Mouse (Mus musculus): ENCODE measurements around the gene 3110082I17Rik. TPM values are rescaled to one million over a fixed set of nuclear protein-coding genes. Genes with fewer than 3 reads are reported as not detected.
"Not testable (repeated sequence)": the region's sequence is repeated elsewhere in the genome, so short reads cannot be mapped to it uniquely, and the experiment has no call there.

The 3110082I17Rik gene
- total RNA-seq, 2 experiments from 2014 or later, result 16.3 to 17.9 TPM

- H3K27ac ChIP-seq, result no peak overlapping the region
- TF ChIP-seq CTCF (IDR thresholded peaks at IDR 0.05), result no peak
- no peak for DNase-seq (ENCODE audit: extremely low spot score in 1 of 2, low spot score in 2 of 2)
- no peak overlapping the region for H3K4me3 ChIP-seq
- intact Hi-C loops (cut with DNase I), result no loop called here
Measured at GRCm38 (mm10) chr5:139338403-139338802, 121.9 kb downstream of the 3110082I17Rik start.

- intact Hi-C loops (cut with DNase I), result no loop called here
- H3K4me3 ChIP-seq, result no peak overlapping the region
- no peak overlapping the region for H3K27ac ChIP-seq
- TF ChIP-seq CTCF (IDR thresholded peaks at IDR 0.05), result no peak
- no peak for DNase-seq (ENCODE audit: extremely low spot score in 1 of 2, low spot score in 2 of 2)
Measured at GRCm38 (mm10) chr5:139337826-139338370, 122.4 kb downstream of the 3110082I17Rik start.

- no peak for TF ChIP-seq CTCF (IDR thresholded peaks at IDR 0.05)
- intact Hi-C loops (cut with DNase I), result no loop called here
- DNase-seq (ENCODE audit: extremely low spot score in 1 of 2, low spot score in 2 of 2), result no peak
- no peak overlapping the region for H3K27ac ChIP-seq
- no peak overlapping the region for H3K4me3 ChIP-seq
Measured at GRCm38 (mm10) chr5:139335634-139336033, 124.7 kb downstream of the 3110082I17Rik start.

GRCm38 (mm10) chr5:139334394-139334793 is 125.9 kb downstream of the 3110082I17Rik start:
- H3K4me3 ChIP-seq; H3K27ac ChIP-seq; intact Hi-C loops (cut with DNase I); DNase-seq (ENCODE audit: extremely low spot score in 1 of 2, low spot score in 2 of 2): not testable (repeated sequence)
- TF ChIP-seq CTCF (IDR thresholded peaks at IDR 0.05), result peak; percentile 17

- DNase-seq (ENCODE audit: extremely low spot score in 1 of 2, low spot score in 2 of 2), result no peak
- TF ChIP-seq CTCF (IDR thresholded peaks at IDR 0.05), result peak; percentile 6
- intact Hi-C loops (cut with DNase I), result no loop called here
- Histone ChIP-seq H3K27ac (no peak overlapping the region), H3K4me3 (no peak overlapping the region)
Measured at GRCm38 (mm10) chr5:139333301-139334013, 126.9 kb downstream of the 3110082I17Rik start.

- intact Hi-C loops (cut with DNase I), result no loop called here
- Histone ChIP-seq H3K27ac (no peak overlapping the region), H3K4me3 (no peak overlapping the region)
- no peak for DNase-seq (ENCODE audit: extremely low spot score in 1 of 2, low spot score in 2 of 2)
- no peak for TF ChIP-seq CTCF (IDR thresholded peaks at IDR 0.05)
Measured at GRCm38 (mm10) chr5:139332590-139333272, 127.6 kb downstream of the 3110082I17Rik start.

GRCm38 (mm10) chr5:139331742-139332141 is 128.6 kb downstream of the 3110082I17Rik start:
- no peak overlapping the region for H3K4me3 ChIP-seq
- peak; percentile 97 for TF ChIP-seq CTCF (IDR thresholded peaks at IDR 0.05)
- no peak overlapping the region for H3K27ac ChIP-seq
- intact Hi-C loops (cut with DNase I), result no loop called here
- DNase-seq (ENCODE audit: extremely low spot score in 1 of 2, low spot score in 2 of 2), result peak; percentile 75 to 84

- TF ChIP-seq CTCF (IDR thresholded peaks at IDR 0.05), result no peak
- no peak overlapping the region for H3K4me3 ChIP-seq
- intact Hi-C loops (cut with DNase I), result no loop called here
- H3K27ac ChIP-seq, result no peak overlapping the region
- DNase-seq (ENCODE audit: extremely low spot score in 1 of 2, low spot score in 2 of 2), result no peak
Measured at GRCm38 (mm10) chr5:139330766-139331165, 129.6 kb downstream of the 3110082I17Rik start.

- no peak overlapping the region for H3K27ac ChIP-seq
- no peak for DNase-seq (ENCODE audit: extremely low spot score in 1 of 2, low spot score in 2 of 2)
- TF ChIP-seq CTCF (IDR thresholded peaks at IDR 0.05), result no peak
- H3K4me3 ChIP-seq, result no peak overlapping the region
- intact Hi-C loops (cut with DNase I), result no loop called here
Measured at GRCm38 (mm10) chr5:139327634-139328020, 132.7 kb downstream of the 3110082I17Rik start.

- no peak for DNase-seq (ENCODE audit: extremely low spot score in 1 of 2, low spot score in 2 of 2)
- no peak for TF ChIP-seq CTCF (IDR thresholded peaks at IDR 0.05)
- intact Hi-C loops (cut with DNase I), result no loop called here
- Histone ChIP-seq H3K27ac (no peak overlapping the region), H3K4me3 (no peak overlapping the region)
Measured at GRCm38 (mm10) chr5:139326986-139327633, 133.2 kb downstream of the 3110082I17Rik start.

- DNase-seq (ENCODE audit: extremely low spot score in 1 of 2, low spot score in 2 of 2), result no peak
- TF ChIP-seq CTCF (IDR thresholded peaks at IDR 0.05), result no peak; the same call in 1 of the 2 replicates
- intact Hi-C loops (cut with DNase I), result no loop called here
- Histone ChIP-seq H3K4me3 (no peak overlapping the region; the same call in 1 of the 2 replicates), H3K27ac (peak overlapping the region; percentile 71; the same call in 1 of the 2 replicates)
Measured at GRCm38 (mm10) chr5:139326111-139326696, 134.1 kb downstream of the 3110082I17Rik start.

All from left cerebral cortex, adult 2 months (tissue).